Mouse (Mus musculus) hindbrain, embryonic 14.5 days (tissue): ENCODE measurements around the gene Galnt15. TPM values are rescaled to one million over a fixed set of nuclear protein-coding genes. Genes with fewer than 3 reads are reported as not detected.

Source experiments
- ATAC-seq: fragments of 200-750 bp; cut with Nextera tagmentation; 2 replicates; pipeline ENCODE4 v1.8.0; 2017; ENCODE audit warnings: moderate number of reproducible peaks, mild to moderate bottlenecking, moderate TSS enrichment, moderate library complexity; ENCODE audit not compliant: low FRiP score
- DNase-seq: peaks from one replicate; pipeline ENCODE4 v3.0.0-alpha.2; 2015; ENCODE audit warnings: low spot score
- H3K27ac ChIP-seq: fragments of 300-500 bp; sonication (generic); 2 replicates; pipeline ENCODE4 v1.5.1; 2014; ENCODE audit warnings: mild to moderate bottlenecking, moderate library complexity
- H3K27me3 ChIP-seq: fragments of 300-500 bp; sonication (generic); 2 replicates; pipeline ENCODE4 v1.6.1; 2014; ENCODE audit warnings: mild to moderate bottlenecking, low read length, mixed read lengths; ENCODE audit not compliant: control insufficient read depth, insufficient read depth
- H3K36me3 ChIP-seq: fragments of 300-500 bp; sonication (generic); replicated peaks from 2 replicates; pipeline ENCODE4 v1.6.1; 2014; ENCODE audit not compliant: control insufficient read depth, insufficient read depth
- H3K4me1 ChIP-seq: fragments of 300-500 bp; sonication (generic); replicated peaks from 2 replicates; pipeline ENCODE4 v1.6.1; 2014; ENCODE audit warnings: antibody characterized with exemption, low read length, mixed read lengths; ENCODE audit not compliant: control insufficient read depth, insufficient read depth
- H3K4me2 ChIP-seq: fragments of 300-500 bp; sonication (generic); replicated peaks from 2 replicates; pipeline ENCODE4 v1.6.1; 2014; ENCODE audit warnings: mild to moderate bottlenecking, moderate library complexity
- H3K4me3 ChIP-seq: fragments of 300-500 bp; sonication (generic); replicated peaks from 2 replicates; pipeline ENCODE4 v1.5.1; 2014; ENCODE audit warnings: mild to moderate bottlenecking, low read length
- H3K9ac ChIP-seq: fragments of 300-500 bp; sonication (generic); 2 replicates; pipeline ENCODE4 v1.6.1; 2014
- H3K9me3 ChIP-seq: fragments of 300-500 bp; sonication (generic); 2 replicates; pipeline ENCODE4 v1.6.1; 2016; ENCODE audit warnings: low read length; ENCODE audit not compliant: control insufficient read depth
- WGBS: fragments of 180-500 bp; shearing (Covaris S2); extraction: QIAGEN DNeasy Blood & Tissue Kit; methylation state at CpG from one replicate; pipeline ENCODE4 v1.1.7; 2014; 5-methylcytosine and 5-hydroxymethylcytosine counted together
- polyA plus RNA-seq: library from polyadenylated mRNA; unstranded; fragments of >200 nt; fragmentation: Nextera tagmentation; extraction: Ambion mirVana; gene quantifications from 2 replicates; pipeline ENCODE4 v1.2.1, GENCODE M21; 2014

Galnt15 gene
- polyA plus RNA-seq, 1 experiment from 2014 or later, result 0.47 TPM

- Histone ChIP-seq H3K27me3 (no peaks in the 10 kb centered on the region), H3K4me2 (no peak overlapping the region), H3K9ac (no peak overlapping the region), H3K9me3 (no peaks in the 10 kb centered on the region), H3K4me1 (no peaks in the 10 kb centered on the region), H3K27ac (no peak overlapping the region), H3K4me3 (no peak overlapping the region), H3K36me3 (peaks cover 65% of the 10 kb centered on the region)
- ATAC-seq (no peak), DNase-seq (no peak)
- 83% methylated on average over 1 of the region's 1 CpGs for WGBS
Observed at GRCm38 (mm10) chr14:32093018-32093417, 64.2 kb downstream of the Galnt15 start.

- H3K9ac ChIP-seq, result no peak overlapping the region
- no peak overlapping the region for H3K4me2 ChIP-seq
- H3K27ac ChIP-seq, result no peak overlapping the region
- H3K9me3 ChIP-seq, result no peaks in the 10 kb centered on the region
- peaks cover 71% of the 10 kb centered on the region for H3K36me3 ChIP-seq
- H3K4me1 ChIP-seq, result no peaks in the 10 kb centered on the region
- DNase-seq, result no peak
- no peaks in the 10 kb centered on the region for H3K27me3 ChIP-seq
- WGBS, result 94% methylated on average over 11 of the region's 11 CpGs
- ATAC-seq, result no peak
- no peak overlapping the region for H3K4me3 ChIP-seq
Observed at GRCm38 (mm10) chr14:32093500-32094117, 64.8 kb downstream of the Galnt15 start.

GRCm38 (mm10) chr14:32095646-32096045 lies 66.9 kb downstream of the Galnt15 start:
- Histone ChIP-seq H3K9ac (no peak overlapping the region), H3K27me3 (no peaks in the 10 kb centered on the region), H3K27ac (no peak overlapping the region), H3K36me3 (peaks cover 92% of the 10 kb centered on the region), H3K4me1 (no peaks in the 10 kb centered on the region), H3K4me2 (no peak overlapping the region), H3K9me3 (no peaks in the 10 kb centered on the region), H3K4me3 (no peak overlapping the region)
- 94% methylated on average over 5 of the region's 5 CpGs for WGBS
- ATAC-seq, result no peak
- no peak for DNase-seq

- ATAC-seq, result no peak
- H3K36me3 ChIP-seq, result peaks cover 96% of the 10 kb centered on the region
Observed at GRCm38 (mm10) chr14:32096740-32097139, 68.0 kb downstream of the Galnt15 start.

GRCm38 (mm10) chr14:32097691-32098090 lies 68.9 kb downstream of the Galnt15 start:
- Histone ChIP-seq H3K4me2 (no peak overlapping the region), H3K9ac (no peak overlapping the region), H3K4me1 (no peaks in the 10 kb centered on the region), H3K27ac (no peak overlapping the region), H3K27me3 (no peaks in the 10 kb centered on the region), H3K36me3 (peaks cover 96% of the 10 kb centered on the region), H3K4me3 (no peak overlapping the region), H3K9me3 (no peaks in the 10 kb centered on the region)
- DNase-seq, result no peak
- ATAC-seq, result no peak
- WGBS, result 96% methylated on average over 7 of the region's 7 CpGs

More at GRCm38 (mm10) chr14:32096740-32097139, 68.0 kb downstream of the Galnt15 start:
- Histone ChIP-seq H3K9me3 (no peaks in the 10 kb centered on the region), H3K27ac (no peak overlapping the region), H3K9ac (no peak overlapping the region), H3K4me3 (no peak overlapping the region), H3K4me2 (no peak overlapping the region), H3K4me1 (no peaks in the 10 kb centered on the region), H3K27me3 (no peaks in the 10 kb centered on the region)
- WGBS, result 93% methylated on average over 5 of the region's 5 CpGs
- DNase-seq, result no peak

GRCm38 (mm10) chr14:32098951-32099350 lies 70.2 kb downstream of the Galnt15 start:
- Histone ChIP-seq H3K9ac (no peak overlapping the region), H3K4me2 (no peak overlapping the region), H3K4me1 (no peaks in the 10 kb centered on the region), H3K27me3 (no peaks in the 10 kb centered on the region), H3K9me3 (no peaks in the 10 kb centered on the region), H3K4me3 (no peak overlapping the region), H3K36me3 (peaks cover 93% of the 10 kb centered on the region), H3K27ac (no peak overlapping the region)
- 93% methylated on average over 3 of the region's 3 CpGs for WGBS
- ATAC-seq, result no peak
- no peak for DNase-seq

GRCm38 (mm10) chr14:32103556-32103955 lies 74.8 kb downstream of the Galnt15 start:
- ATAC-seq (no peak), DNase-seq (no peak)
- Histone ChIP-seq H3K4me2 (no peak overlapping the region), H3K36me3 (peaks cover 50% of the 10 kb centered on the region), H3K9me3 (no peaks in the 10 kb centered on the region), H3K9ac (no peak overlapping the region), H3K27ac (no peak overlapping the region), H3K4me1 (no peaks in the 10 kb centered on the region), H3K27me3 (no peaks in the 10 kb centered on the region), H3K4me3 (no peak overlapping the region)
- 83% methylated on average over 4 of the region's 4 CpGs for WGBS

- H3K27me3 ChIP-seq, result no peaks in the 10 kb centered on the region
- H3K27ac ChIP-seq, result no peak overlapping the region
- DNase-seq (no peak), ATAC-seq (no peak)
- H3K36me3 ChIP-seq, result peaks cover 29% of the 10 kb centered on the region
- H3K4me3 ChIP-seq, result no peak overlapping the region
- H3K9ac ChIP-seq, result no peak overlapping the region
- WGBS, result 68% methylated on average over 7 of the region's 7 CpGs
- H3K9me3 ChIP-seq, result no peaks in the 10 kb centered on the region
- no peak overlapping the region for H3K4me2 ChIP-seq
- H3K4me1 ChIP-seq, result no peaks in the 10 kb centered on the region
Observed at GRCm38 (mm10) chr14:32105663-32106062, 76.9 kb downstream of the Galnt15 start.

- no peak for DNase-seq
- peaks cover 19% of the 10 kb centered on the region for H3K36me3 ChIP-seq
- no peak overlapping the region for H3K9ac ChIP-seq
- H3K27me3 ChIP-seq, result no peaks in the 10 kb centered on the region
- H3K4me3 ChIP-seq, result no peak overlapping the region
- H3K9me3 ChIP-seq, result no peaks in the 10 kb centered on the region
- no peaks in the 10 kb centered on the region for H3K4me1 ChIP-seq
- H3K4me2 ChIP-seq, result no peak overlapping the region
- WGBS, result 86% methylated on average over 4 of the region's 4 CpGs
- ATAC-seq, result no peak
- no peak overlapping the region for H3K27ac ChIP-seq
Observed at GRCm38 (mm10) chr14:32106911-32107310, 78.1 kb downstream of the Galnt15 start.
